Mouse (Mus musculus): ENCODE results near the gene Celf2.
A peak's percentile ranks its signal among the peaks of the same experiment; 100 is the strongest.

Celf2 gene

GRCm38 (mm10) chr2:6695353-6695951 is 813.9 kb downstream of the Celf2 start:
- DNase-seq (ENCODE audit: low spot score in 2 of 2), result no peak

- DNase-seq (ENCODE audit: low spot score in 2 of 2), result no peak
Measured at GRCm38 (mm10) chr2:6689689-6690088, 819.7 kb downstream of the Celf2 start.

- no peak for DNase-seq (ENCODE audit: low spot score in 2 of 2)
Measured at GRCm38 (mm10) chr2:6678231-6678630, 831.1 kb downstream of the Celf2 start.

- no peak for DNase-seq (ENCODE audit: low spot score in 2 of 2)
Measured at GRCm38 (mm10) chr2:6677457-6677856, 831.9 kb downstream of the Celf2 start.

DNA sequence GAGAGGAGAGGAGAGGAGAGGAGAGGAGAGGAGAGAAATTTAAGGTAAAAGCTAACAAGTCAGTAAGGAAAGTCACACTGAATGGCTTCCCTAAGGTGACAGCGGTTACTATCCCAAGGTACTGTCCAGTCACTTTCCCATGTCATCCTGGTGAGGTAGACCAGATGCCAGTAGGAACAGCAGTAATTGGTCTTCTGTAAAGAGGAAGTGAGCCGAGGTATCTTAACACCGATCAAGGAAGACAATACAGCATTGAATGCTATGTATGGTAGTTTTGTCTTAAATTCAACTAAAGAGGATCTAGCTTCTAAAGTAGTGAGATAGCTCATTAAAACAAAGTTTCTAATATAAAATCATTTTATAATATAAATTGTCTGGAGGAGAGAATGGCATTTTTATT is 835.0 kb downstream of the Celf2 start:
- no peak for DNase-seq (ENCODE audit: low spot score in 2 of 2)

GRCm38 (mm10) chr2:6673418-6673817 is 835.9 kb downstream of the Celf2 start:
- DNase-seq (ENCODE audit: low spot score in 2 of 2), result no peak

GRCm38 (mm10) chr2:6667611-6668010 is 841.8 kb downstream of the Celf2 start:
- peak in 1 of 2 experiments; percentile 30 for DNase-seq (ENCODE audit: low spot score in 2 of 2)

DNA sequence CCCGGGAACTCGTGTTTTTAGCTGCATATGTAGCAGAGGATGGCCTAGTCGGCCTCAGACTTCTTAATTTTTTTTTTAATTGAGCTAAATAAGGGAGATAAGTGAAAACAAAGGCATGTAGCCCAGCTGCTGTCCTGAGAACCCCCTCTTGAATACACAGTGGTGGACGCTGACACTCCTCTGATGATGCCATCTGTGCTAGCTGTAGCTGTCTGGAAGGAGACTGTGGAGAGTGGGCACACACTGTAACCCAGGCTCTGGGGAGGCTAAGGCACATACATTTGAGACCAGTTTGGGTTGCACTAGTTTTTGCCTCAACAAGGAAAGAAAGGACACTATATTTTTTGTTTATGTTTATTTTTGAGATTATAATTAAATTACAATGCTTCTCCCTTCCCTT is 849.5 kb downstream of the Celf2 start:
- no peak for DNase-seq (ENCODE audit: low spot score in 2 of 2)

DNA sequence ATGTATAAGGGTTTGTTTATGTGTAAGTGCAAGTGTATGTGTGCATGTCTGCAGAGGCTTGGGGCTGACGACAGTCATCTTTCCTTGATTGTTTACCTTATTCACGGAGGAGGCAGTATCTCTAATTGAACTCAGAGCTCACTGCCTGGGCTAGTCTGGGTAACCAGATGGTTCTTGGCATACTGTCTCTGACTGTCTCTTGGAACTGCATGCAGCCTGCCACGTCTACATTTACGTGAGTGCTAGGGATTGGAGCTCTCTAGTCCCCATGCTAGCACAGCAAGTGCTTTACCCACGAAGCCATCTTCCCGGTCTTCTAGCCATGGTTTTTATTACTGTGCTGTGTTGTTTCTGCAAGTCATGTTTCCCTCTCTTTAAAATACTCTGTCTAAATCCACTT is 855.6 kb downstream of the Celf2 start:
- no peak for DNase-seq (ENCODE audit: low spot score in 2 of 2)

DNA sequence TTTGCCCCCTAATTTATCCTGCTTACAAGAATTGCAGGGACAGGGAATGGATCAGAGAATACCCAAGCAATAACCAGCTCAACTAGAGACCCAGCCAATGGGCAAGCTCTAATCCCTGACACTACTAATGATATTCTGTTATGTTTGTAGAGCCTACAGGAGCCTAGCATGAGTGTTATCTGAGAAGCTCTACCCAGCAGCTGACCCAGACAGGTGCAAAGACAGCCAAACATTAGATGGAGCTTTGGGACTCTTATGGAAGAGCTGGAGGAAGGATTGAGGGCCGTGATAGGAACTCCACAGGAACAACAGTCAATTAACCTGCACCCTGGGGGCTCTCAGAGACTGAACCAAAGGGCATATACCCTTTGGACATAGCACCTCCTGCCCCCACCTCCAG is 857.7 kb downstream of the Celf2 start:
- DNase-seq (ENCODE audit: low spot score in 2 of 2), result no peak

DNA sequence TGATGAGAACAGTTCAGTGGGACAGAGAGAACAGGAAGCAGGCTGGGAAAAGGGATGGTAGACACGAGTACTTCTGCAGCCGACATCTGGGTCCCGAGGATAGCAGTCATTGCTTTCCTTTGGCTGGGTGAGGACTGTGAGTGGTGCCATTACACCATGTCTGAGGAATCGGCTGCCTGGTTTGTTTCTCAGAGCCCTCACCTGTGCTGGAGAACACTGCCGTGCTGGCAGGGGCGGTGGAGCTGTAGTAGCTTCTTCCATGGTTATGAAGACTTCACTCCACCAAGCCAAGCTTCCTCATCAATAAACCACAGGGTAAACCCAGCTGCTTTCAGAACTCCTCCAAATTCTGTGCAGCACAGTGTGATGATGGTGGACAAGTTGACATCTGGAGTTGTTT is 860.5 kb downstream of the Celf2 start:
- DNase-seq (ENCODE audit: low spot score in 2 of 2), result peak in 1 of 2 experiments; percentile 20

DNA sequence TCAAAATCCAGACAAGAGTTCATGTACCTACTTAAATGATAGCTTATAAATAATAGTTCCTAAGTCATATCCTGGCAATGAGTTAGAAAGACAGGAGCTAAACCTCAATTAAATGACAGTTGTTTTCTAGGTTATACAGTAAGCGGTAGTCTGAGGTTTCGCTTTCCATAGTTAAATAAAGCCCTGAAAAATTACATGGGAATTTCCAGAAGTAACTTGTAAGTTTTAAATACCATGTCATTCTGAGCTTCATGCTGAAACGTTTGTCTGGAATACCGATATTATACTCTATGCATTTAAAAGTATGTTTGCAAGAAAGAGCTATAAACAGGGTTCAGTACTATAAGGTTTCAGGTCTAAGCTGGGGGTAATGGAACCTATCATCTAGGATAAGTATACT is 862.3 kb downstream of the Celf2 start:
- DNase-seq (ENCODE audit: low spot score in 2 of 2), result no peak

- DNase-seq (ENCODE audit: low spot score in 2 of 2), result no peak
Measured at GRCm38 (mm10) chr2:6646325-6646724, 863.0 kb downstream of the Celf2 start.

GRCm38 (mm10) chr2:6642222-6642850 is 867.0 kb downstream of the Celf2 start:
- no peak for DNase-seq (ENCODE audit: low spot score in 2 of 2)

GRCm38 (mm10) chr2:6639370-6639769 is 870.0 kb downstream of the Celf2 start:
- no peak for DNase-seq (ENCODE audit: low spot score in 2 of 2)

DNA sequence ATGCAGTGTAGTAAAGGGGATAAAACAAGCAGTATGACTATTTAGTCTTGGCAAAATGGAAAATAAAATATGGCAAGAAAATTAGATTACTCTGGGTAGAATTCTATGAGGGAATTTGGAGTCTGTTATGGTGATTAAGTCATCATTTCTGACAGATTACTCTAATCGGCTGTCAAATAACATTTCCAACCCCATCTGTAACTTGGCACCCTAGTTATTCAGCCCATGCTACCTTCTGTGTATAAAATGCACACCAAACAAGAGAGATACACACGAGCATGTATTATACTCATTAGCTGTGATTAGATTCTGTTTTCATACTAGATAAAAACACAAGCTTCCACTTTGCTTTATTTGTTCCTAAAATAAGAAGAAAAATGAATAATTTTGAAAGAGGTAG is 872.2 kb downstream of the Celf2 start:
- DNase-seq (ENCODE audit: low spot score in 2 of 2), result no peak

DNA sequence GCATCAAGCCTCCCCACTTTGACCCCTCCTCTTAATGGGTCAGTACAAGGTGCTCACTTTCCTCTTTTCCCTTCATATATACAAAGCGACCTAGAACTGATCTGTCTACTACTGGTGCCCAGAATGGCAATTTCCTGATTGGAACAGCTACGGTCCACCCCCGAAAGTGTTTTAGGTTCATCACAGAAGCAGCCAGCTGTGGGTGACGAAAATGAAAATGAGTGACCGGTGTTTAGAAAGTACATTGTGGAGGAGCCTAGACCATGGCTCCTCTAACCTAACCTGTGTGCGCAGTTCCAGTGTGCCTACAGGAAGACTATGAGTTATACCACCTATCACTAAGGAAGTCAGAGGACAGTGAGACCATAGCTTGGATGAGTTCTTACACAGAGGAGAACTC is 874.5 kb downstream of the Celf2 start:
- DNase-seq (ENCODE audit: low spot score in 2 of 2), result no peak

DNA sequence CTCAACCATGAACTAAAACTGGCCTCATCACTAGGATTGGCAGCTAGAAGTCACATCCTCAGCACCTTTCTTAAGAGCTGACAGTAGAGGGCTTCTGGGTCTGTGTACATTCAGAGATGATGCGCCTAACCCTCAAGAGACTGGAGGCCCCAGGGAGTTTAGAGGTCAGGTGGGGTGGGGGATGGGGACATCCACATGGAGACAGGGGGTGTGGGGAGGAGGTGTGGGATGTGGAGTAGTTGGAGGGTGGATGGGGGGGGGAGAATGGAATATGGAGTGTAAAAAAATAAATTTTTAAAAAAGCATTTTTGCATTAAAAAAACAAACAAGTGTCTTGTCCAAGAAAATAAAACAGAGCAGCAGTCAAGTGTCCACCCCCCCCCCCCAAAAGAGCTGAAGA is 876.2 kb downstream of the Celf2 start:
- no peak for DNase-seq (ENCODE audit: low spot score in 2 of 2)

- no peak for DNase-seq (ENCODE audit: low spot score in 2 of 2)
Measured at GRCm38 (mm10) chr2:6623802-6624201, 885.6 kb downstream of the Celf2 start.

GRCm38 (mm10) chr2:6622082-6622481 is 887.3 kb downstream of the Celf2 start:
- DNase-seq (ENCODE audit: low spot score in 2 of 2), result no peak

DNA sequence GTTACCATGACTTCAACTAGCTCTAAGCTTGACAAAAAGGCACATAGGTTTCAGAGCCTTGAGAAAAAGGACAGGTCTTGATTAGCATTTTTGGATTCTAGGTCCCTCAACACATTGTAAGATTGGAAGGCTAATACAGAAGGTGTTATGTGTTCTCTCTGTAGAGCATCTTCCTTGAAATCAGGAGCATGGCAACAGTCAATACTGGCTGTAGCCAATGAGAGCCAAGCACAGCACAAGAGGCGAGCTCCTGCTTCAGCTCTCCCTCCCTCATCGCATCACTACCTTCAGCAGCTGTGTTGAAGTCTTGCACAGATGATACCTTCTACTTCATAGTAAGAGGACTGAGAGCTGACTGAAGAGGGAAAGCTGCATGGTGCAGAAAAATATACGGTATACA is 890.5 kb downstream of the Celf2 start:
- DNase-seq (ENCODE audit: low spot score in 2 of 2), result no peak

DNA sequence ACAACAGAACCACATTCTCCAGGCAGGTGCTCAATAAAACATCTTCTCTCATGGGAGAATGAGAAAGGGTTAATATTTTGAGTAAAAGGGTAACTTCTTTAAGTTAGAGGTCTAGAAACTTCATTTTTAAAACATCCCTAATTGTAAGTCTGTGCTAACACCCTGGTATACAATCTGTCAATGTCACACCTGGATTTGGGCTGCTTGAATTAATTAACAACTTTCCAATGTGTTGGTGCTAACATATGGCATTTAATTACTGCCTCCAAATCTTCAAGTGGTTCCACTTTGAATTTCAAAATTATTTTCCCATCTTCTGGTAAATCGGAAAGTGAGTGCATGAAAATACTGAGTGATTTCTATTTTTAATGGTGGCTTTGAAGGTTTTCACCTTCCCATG is 890.9 kb downstream of the Celf2 start:
- no peak for DNase-seq (ENCODE audit: low spot score in 2 of 2)

GRCm38 (mm10) chr2:6604347-6604746 is 905.0 kb downstream of the Celf2 start:
- DNase-seq (ENCODE audit: low spot score in 2 of 2), result no peak

DNA sequence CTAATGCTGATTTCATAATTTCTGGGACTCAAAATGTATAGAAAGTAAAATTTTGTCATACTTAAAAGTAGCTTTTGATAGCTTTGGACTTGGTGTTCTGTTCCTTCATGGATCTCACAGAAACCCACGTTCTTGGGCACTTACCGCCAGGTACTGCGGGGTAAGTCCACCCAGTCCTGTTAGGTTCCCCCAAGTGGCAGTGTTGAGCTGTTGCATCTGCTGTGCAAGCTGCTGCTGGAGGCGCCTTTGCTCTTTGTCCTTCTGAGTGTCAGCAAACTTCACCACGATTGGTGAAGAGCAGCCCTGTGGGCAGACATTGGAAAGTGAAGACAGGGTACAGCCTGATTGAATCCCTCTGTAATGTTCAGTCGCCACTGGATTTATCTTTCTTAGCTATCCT is 905.5 kb downstream of the Celf2 start:
- DNase-seq (ENCODE audit: low spot score in 2 of 2), result no peak
